Mouse (Mus musculus) frontal cortex, postnatal 10 days (tissue): ENCODE results near the gene Ssh1.

Source experiments
- DNase-seq, 2 experiments: peaks; one replicate each; pipeline ENCODE4 v3.0.0; 2022; ENCODE audit warnings: low spot score in 2 of 2, mixed read lengths in 1 of 2

The Ssh1 gene

GRCm38 (mm10) chr5:113890874-113891273, 102.8 kb downstream of the Ssh1 start:
- no peak for DNase-seq

GRCm38 (mm10) chr5:113889912-113890311, 103.8 kb downstream of the Ssh1 start:
- DNase-seq, result no peak

GRCm38 (mm10) chr5:113889181-113889906, 104.3 kb downstream of the Ssh1 start:
- no peak for DNase-seq

- no peak for DNase-seq
These were observed 105.4 kb downstream of the Ssh1 start for GRCm38 (mm10) chr5:113888186-113888795.

- DNase-seq, result no peak
These were observed 106.6 kb downstream of the Ssh1 start for GRCm38 (mm10) chr5:113887132-113887531.
